Mouse (Mus musculus) testis, postnatal 14 days (tissue): ENCODE results near the gene Ajap1.

ENCODE experiments used
- DNase-seq: peaks from one replicate; pipeline ENCODE4 v3.0.0; 2021; ENCODE audit warnings: low spot score

Ajap1 gene

GRCm38 (mm10) chr4:153482459-153483338 is at the start of gene Ajap1:
TSS of gene Ajap1 (minus strand) at chr4:153482811.
- DNase-seq: peak; percentile 19

- DNase-seq: no peak
These were observed 47.9 kb upstream of the Ajap1 start for GRCm38 (mm10) chr4:153530536-153530935.

GRCm38 (mm10) chr4:153521601-153522000 is 39.0 kb upstream of the Ajap1 start:
- no peak for DNase-seq

GRCm38 (mm10) chr4:153519888-153520287 is 37.3 kb upstream of the Ajap1 start:
- DNase-seq: no peak

- no peak for DNase-seq
These were observed 36.7 kb upstream of the Ajap1 start for GRCm38 (mm10) chr4:153519289-153519688.

GRCm38 (mm10) chr4:153515786-153516185 is 33.2 kb upstream of the Ajap1 start:
- no peak for DNase-seq

- DNase-seq: no peak
These were observed 31.5 kb upstream of the Ajap1 start for GRCm38 (mm10) chr4:153514071-153514470.

GRCm38 (mm10) chr4:153511530-153511929 is 28.9 kb upstream of the Ajap1 start:
- DNase-seq: no peak

GRCm38 (mm10) chr4:153501936-153502335 is 19.3 kb upstream of the Ajap1 start:
- no peak for DNase-seq

GRCm38 (mm10) chr4:153492444-153492843 is 9.8 kb upstream of the Ajap1 start:
- DNase-seq: no peak

- DNase-seq: no peak
These were observed 6.5 kb upstream of the Ajap1 start for GRCm38 (mm10) chr4:153489116-153489515.

GRCm38 (mm10) chr4:153485913-153486312 is 3.3 kb upstream of the Ajap1 start:
- no peak for DNase-seq

GRCm38 (mm10) chr4:153484392-153484791 is 1.8 kb upstream of the Ajap1 start:
- peak; percentile 28 for DNase-seq

- DNase-seq: no peak
These were observed 1.0 kb downstream of the Ajap1 start for GRCm38 (mm10) chr4:153481361-153482234.

- no peak for DNase-seq
These were observed 1.9 kb downstream of the Ajap1 start for GRCm38 (mm10) chr4:153480551-153481262.

- no peak for DNase-seq
These were observed 3.5 kb downstream of the Ajap1 start for GRCm38 (mm10) chr4:153479144-153479543.

- peak; percentile 34 for DNase-seq
These were observed 8.9 kb downstream of the Ajap1 start for GRCm38 (mm10) chr4:153473480-153474252.

GRCm38 (mm10) chr4:153469712-153470111 is 12.9 kb downstream of the Ajap1 start:
- DNase-seq: no peak

- no peak for DNase-seq
These were observed 22.7 kb downstream of the Ajap1 start for GRCm38 (mm10) chr4:153459934-153460333.

- DNase-seq: no peak
These were observed 23.1 kb downstream of the Ajap1 start for GRCm38 (mm10) chr4:153459503-153459902.

- no peak for DNase-seq
These were observed 23.8 kb downstream of the Ajap1 start for GRCm38 (mm10) chr4:153458821-153459220.
